Mouse (Mus musculus): ENCODE measurements around the gene Ccdc30. TPM values are rescaled to one million over a fixed set of nuclear protein-coding genes. Genes with fewer than 3 reads are reported as not detected.

The Ccdc30 gene
- polyA plus RNA-seq, 1 experiment from 2014 or later = 5.6 TPM

- H3K27me3 ChIP-seq = no peaks in the 10 kb centered on the region
- H3K4me3 ChIP-seq = no peak overlapping the region
- no peak overlapping the region for H3K4me2 ChIP-seq
- no peak overlapping the region for H3K27ac ChIP-seq
- peak; percentile 68; the same call in 1 of the 2 replicates for ATAC-seq (ENCODE audit: borderline replicate concordance, extremely low read depth, low FRiP score, low TSS enrichment)
- WGBS = 37% methylated on average over 6 of the region's 6 CpGs
- H3K9ac ChIP-seq = no peak overlapping the region
- H3K4me1 ChIP-seq = peaks cover 16% of the 10 kb centered on the region
- no peaks in the 10 kb centered on the region for H3K36me3 ChIP-seq
- no peaks in the 10 kb centered on the region for H3K9me3 ChIP-seq
Measured at GRCm38 (mm10) chr4:119412791-119413190, 2.5 kb downstream of the Ccdc30 start.

GRCm38 (mm10) chr4:119411877-119412650, 3.3 kb downstream of the Ccdc30 start:
- Histone ChIP-seq H3K27ac (no peak overlapping the region), H3K27me3 (no peaks in the 10 kb centered on the region), H3K9me3 (no peaks in the 10 kb centered on the region), H3K4me1 (peaks cover 16% of the 10 kb centered on the region), H3K36me3 (no peaks in the 10 kb centered on the region), H3K9ac (no peak overlapping the region), H3K4me2 (no peak overlapping the region), H3K4me3 (no peak overlapping the region)
- 80% methylated on average over 12 of the region's 12 CpGs for WGBS
- no peak for ATAC-seq (ENCODE audit: borderline replicate concordance, extremely low read depth, low FRiP score, low TSS enrichment)

- Histone ChIP-seq H3K4me1 (no peaks in the 10 kb centered on the region), H3K4me3 (no peak overlapping the region), H3K4me2 (no peak overlapping the region), H3K27me3 (no peaks in the 10 kb centered on the region), H3K9ac (no peak overlapping the region), H3K27ac (no peak overlapping the region), H3K9me3 (peaks cover 8% of the 10 kb centered on the region; the same call in 1 of the 2 replicates), H3K36me3 (no peaks in the 10 kb centered on the region)
- ATAC-seq (ENCODE audit: borderline replicate concordance, extremely low read depth, low FRiP score, low TSS enrichment) = no peak
- 88% methylated on average over 2 of the region's 2 CpGs for WGBS
Measured at GRCm38 (mm10) chr4:119403431-119403830, 11.9 kb downstream of the Ccdc30 start.

- no peaks in the 10 kb centered on the region for H3K36me3 ChIP-seq
- no peak overlapping the region for H3K4me2 ChIP-seq
- no peak for ATAC-seq (ENCODE audit: borderline replicate concordance, extremely low read depth, low FRiP score, low TSS enrichment)
- no peak overlapping the region for H3K9ac ChIP-seq
- no peaks in the 10 kb centered on the region for H3K4me1 ChIP-seq
- 50% methylated on average over 7 of the region's 7 CpGs for WGBS
- no peak overlapping the region for H3K4me3 ChIP-seq
- no peaks in the 10 kb centered on the region for H3K27me3 ChIP-seq
- no peak overlapping the region for H3K27ac ChIP-seq
- peaks cover 8% of the 10 kb centered on the region; the same call in 1 of the 2 replicates for H3K9me3 ChIP-seq
Measured at GRCm38 (mm10) chr4:119400896-119401295, 14.4 kb downstream of the Ccdc30 start.

GRCm38 (mm10) chr4:119398751-119399150, 16.6 kb downstream of the Ccdc30 start:
- no peak overlapping the region for H3K4me2 ChIP-seq
- 68% methylated on average over 7 of the region's 7 CpGs for WGBS
- no peak overlapping the region for H3K9ac ChIP-seq
- no peaks in the 10 kb centered on the region for H3K36me3 ChIP-seq
- H3K4me1 ChIP-seq = no peaks in the 10 kb centered on the region
- H3K4me3 ChIP-seq = no peak overlapping the region
- H3K27ac ChIP-seq = no peak overlapping the region
- peaks cover 8% of the 10 kb centered on the region; the same call in 1 of the 2 replicates for H3K9me3 ChIP-seq
- no peak for ATAC-seq (ENCODE audit: borderline replicate concordance, extremely low read depth, low FRiP score, low TSS enrichment)
- H3K27me3 ChIP-seq = no peaks in the 10 kb centered on the region

- H3K9ac ChIP-seq = no peak overlapping the region
- H3K4me2 ChIP-seq = no peak overlapping the region
- no peaks in the 10 kb centered on the region for H3K27me3 ChIP-seq
- ATAC-seq (ENCODE audit: borderline replicate concordance, extremely low read depth, low FRiP score, low TSS enrichment) = no peak
- H3K36me3 ChIP-seq = no peaks in the 10 kb centered on the region
- no peak overlapping the region for H3K4me3 ChIP-seq
- WGBS = 81% methylated on average over 1 of the region's 1 CpGs
- H3K4me1 ChIP-seq = no peaks in the 10 kb centered on the region
- H3K9me3 ChIP-seq = no peaks in the 10 kb centered on the region
- no peak overlapping the region for H3K27ac ChIP-seq
Measured at GRCm38 (mm10) chr4:119390369-119390768, 25.0 kb downstream of the Ccdc30 start.

- no peak overlapping the region for H3K4me2 ChIP-seq
- no peaks in the 10 kb centered on the region for H3K27me3 ChIP-seq
- H3K4me1 ChIP-seq = no peaks in the 10 kb centered on the region
- no peak overlapping the region for H3K9ac ChIP-seq
- H3K9me3 ChIP-seq = no peaks in the 10 kb centered on the region
- no peaks in the 10 kb centered on the region for H3K36me3 ChIP-seq
- H3K4me3 ChIP-seq = no peak overlapping the region
- no peak overlapping the region for H3K27ac ChIP-seq
- 68% methylated on average over 3 of the region's 3 CpGs for WGBS
- ATAC-seq (ENCODE audit: borderline replicate concordance, extremely low read depth, low FRiP score, low TSS enrichment) = no peak
Measured at GRCm38 (mm10) chr4:119389184-119389583, 26.1 kb downstream of the Ccdc30 start.

- ATAC-seq (ENCODE audit: borderline replicate concordance, extremely low read depth, low FRiP score, low TSS enrichment) = no peak
- no peaks in the 10 kb centered on the region for H3K9me3 ChIP-seq
- H3K36me3 ChIP-seq = no peaks in the 10 kb centered on the region
- H3K4me3 ChIP-seq = no peak overlapping the region
- H3K27ac ChIP-seq = no peak overlapping the region
- no peaks in the 10 kb centered on the region for H3K27me3 ChIP-seq
- 59% methylated on average over 7 of the region's 7 CpGs for WGBS
- no peaks in the 10 kb centered on the region for H3K4me1 ChIP-seq
- no peak overlapping the region for H3K9ac ChIP-seq
- H3K4me2 ChIP-seq = no peak overlapping the region
Measured at GRCm38 (mm10) chr4:119381471-119382190, 33.7 kb downstream of the Ccdc30 start.

- H3K9ac ChIP-seq = no peak overlapping the region
- H3K4me3 ChIP-seq = no peak overlapping the region
- no peaks in the 10 kb centered on the region for H3K36me3 ChIP-seq
- no peak overlapping the region for H3K27ac ChIP-seq
- 81% methylated on average over 6 of the region's 6 CpGs for WGBS
- no peak for ATAC-seq (ENCODE audit: borderline replicate concordance, extremely low read depth, low FRiP score, low TSS enrichment)
- peaks cover 6% of the 10 kb centered on the region; the same call in 1 of the 2 replicates for H3K4me1 ChIP-seq
- H3K27me3 ChIP-seq = no peaks in the 10 kb centered on the region
- H3K4me2 ChIP-seq = no peak overlapping the region
- H3K9me3 ChIP-seq = no peaks in the 10 kb centered on the region
Measured at GRCm38 (mm10) chr4:119369460-119369859, 45.9 kb downstream of the Ccdc30 start.

- no peak overlapping the region for H3K4me2 ChIP-seq
- H3K27ac ChIP-seq = no peak overlapping the region
- H3K9ac ChIP-seq = no peak overlapping the region
- 0 out of 2 replicates have a peak, but pooled peaks have one; percentile 27 for ATAC-seq (ENCODE audit: borderline replicate concordance, extremely low read depth, low FRiP score, low TSS enrichment)
- H3K4me1 ChIP-seq = peaks cover 6% of the 10 kb centered on the region; the same call in 1 of the 2 replicates
- H3K27me3 ChIP-seq = no peaks in the 10 kb centered on the region
- H3K4me3 ChIP-seq = no peak overlapping the region
- no peaks in the 10 kb centered on the region for H3K36me3 ChIP-seq
- 29% methylated on average over 4 of the region's 4 CpGs for WGBS
- H3K9me3 ChIP-seq = no peaks in the 10 kb centered on the region
Measured at GRCm38 (mm10) chr4:119366758-119367526, 48.4 kb downstream of the Ccdc30 start.

GRCm38 (mm10) chr4:119362231-119362630, 53.1 kb downstream of the Ccdc30 start:
- Histone ChIP-seq H3K4me3 (no peak overlapping the region), H3K36me3 (no peaks in the 10 kb centered on the region), H3K27me3 (peaks cover 3% of the 10 kb centered on the region; the same call in 1 of the 2 replicates), H3K27ac (no peak overlapping the region), H3K4me2 (no peak overlapping the region), H3K9ac (no peak overlapping the region), H3K4me1 (peaks cover 5% of the 10 kb centered on the region; the same call in 1 of the 2 replicates), H3K9me3 (no peaks in the 10 kb centered on the region)
- no peak for ATAC-seq (ENCODE audit: borderline replicate concordance, extremely low read depth, low FRiP score, low TSS enrichment)
- WGBS = 78% methylated on average over 3 of the region's 3 CpGs
